ENCODE assay signal across 26 mouse cellular contexts in the genomic region with DNA sequence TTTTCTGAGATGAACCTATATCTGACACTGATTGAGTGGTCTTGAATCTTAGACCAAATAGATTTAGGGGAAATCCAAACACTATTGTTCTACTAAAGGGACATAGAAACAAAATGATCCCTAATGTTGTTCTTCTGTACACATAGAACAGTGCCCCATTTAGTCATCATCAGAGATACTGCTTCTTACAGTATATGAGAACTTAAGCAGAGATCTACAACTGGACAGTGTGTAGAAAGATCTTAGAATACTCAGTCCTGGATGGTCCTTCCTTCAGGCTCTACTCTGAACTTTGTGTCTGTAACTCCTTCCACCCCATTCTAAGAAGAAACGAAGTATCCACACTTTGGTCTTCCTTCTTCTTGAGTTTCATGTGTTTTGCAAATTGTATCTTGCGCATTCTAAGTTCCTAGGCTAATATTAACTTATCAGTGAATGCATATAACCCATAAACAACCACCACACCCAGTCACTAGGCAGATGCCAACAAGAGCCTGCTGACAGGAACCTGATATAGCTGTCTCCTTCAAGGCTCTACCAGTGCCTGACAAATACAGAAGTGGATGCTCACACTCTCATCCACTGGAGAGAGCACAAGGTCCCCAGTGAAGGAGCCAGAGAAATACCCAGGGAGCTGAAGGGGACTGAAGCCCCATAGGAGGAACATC. TPM values are rescaled to one million over a fixed set of nuclear protein-coding genes. Genes with fewer than 3 reads are reported as not detected.
"Had no signal": no experiment of that assay in that cellular context is flagged by ENCODE, and none has a peak within 500 bp of the region (broad histone marks: within the 10 kb centered on the region; RNA-seq: fewer than 3 reads in every experiment).

No protein-coding gene starts in this region.

- DNase-seq: kidney, adult 2 months; kidney, postnatal 10 days; kidney, postnatal 36 days; layer of hippocampus, postnatal 36 days; lung, embryonic 14.5 days; right cerebral cortex, adult 18-20 months; right cerebral cortex, postnatal 25 days; thymus, postnatal 25 days had no signal

- H3K9ac ChIP-seq: kidney, embryonic 15.5 days; limb, embryonic 13.5 days; lung, embryonic 14.5 days; midbrain, embryonic 12.5 days; midbrain, embryonic 15.5 days; neural tube, embryonic 12.5 days; neural tube, embryonic 15.5 days; stomach, embryonic 15.5 days had no signal

- ATAC-seq: hindbrain, postnatal 0 days; inflammation-experienced regulatory T-cells, adult 6 months; intestine, postnatal 0 days; lung, postnatal 0 days; midbrain, embryonic 15.5 days had no signal

- H3K36me3 ChIP-seq: kidney, embryonic 15.5 days; limb, embryonic 10.5 days; limb, embryonic 13.5 days; midbrain, embryonic 12.5 days; midbrain, embryonic 15.5 days; neural tube, embryonic 12.5 days; neural tube, embryonic 15.5 days; stomach, embryonic 15.5 days had no signal

- H3K4me1 ChIP-seq: kidney, embryonic 15.5 days; limb, embryonic 10.5 days; limb, embryonic 13.5 days; midbrain, embryonic 12.5 days; midbrain, embryonic 15.5 days; neural tube, embryonic 12.5 days; neural tube, embryonic 15.5 days; stomach, embryonic 15.5 days had no signal

- H3K4me2 ChIP-seq: kidney, embryonic 15.5 days; limb, embryonic 13.5 days; lung, embryonic 14.5 days; midbrain, embryonic 12.5 days; midbrain, embryonic 15.5 days; neural tube, embryonic 12.5 days; neural tube, embryonic 15.5 days; stomach, embryonic 15.5 days had no signal

- H3K4me3 ChIP-seq: kidney, embryonic 15.5 days; limb, embryonic 10.5 days; limb, embryonic 13.5 days; midbrain, embryonic 12.5 days; midbrain, embryonic 15.5 days; neural tube, embryonic 12.5 days; neural tube, embryonic 15.5 days; stomach, embryonic 15.5 days had no signal

- H3K27ac ChIP-seq: hindbrain, postnatal 0 days; kidney, embryonic 15.5 days; limb, embryonic 10.5 days; limb, embryonic 13.5 days; midbrain, embryonic 12.5 days; midbrain, embryonic 15.5 days; neural tube, embryonic 12.5 days; neural tube, embryonic 15.5 days; stomach, embryonic 15.5 days had no signal

- H3K9me3 ChIP-seq: kidney, embryonic 15.5 days; limb, embryonic 10.5 days; limb, embryonic 13.5 days; midbrain, embryonic 12.5 days; midbrain, embryonic 15.5 days; neural tube, embryonic 12.5 days; neural tube, embryonic 15.5 days; stomach, embryonic 15.5 days had no signal

- H3K27me3 ChIP-seq: kidney, embryonic 15.5 days; limb, embryonic 13.5 days; midbrain, embryonic 12.5 days; midbrain, embryonic 15.5 days; neural tube, embryonic 12.5 days; neural tube, embryonic 15.5 days; stomach, embryonic 15.5 days had no signal

RNA-seq across cellular contexts. Expression of a gene that starts 6.7 kb away (rescaled TPM):
- total RNA-seq: hindbrain, postnatal 0 days; layer of hippocampus, adult 8-10 months; layer of hippocampus, postnatal 10 days; layer of hippocampus, postnatal 36 days; left cerebral cortex, postnatal 25 days had no signal
- polyA plus RNA-seq: hindbrain, postnatal 0 days; limb, embryonic 10.5 days; lung, embryonic 14.5 days; midbrain, embryonic 15.5 days; neural tube, embryonic 12.5 days; neural tube, embryonic 15.5 days had no signal

RNA-seq across cellular contexts. Expression of a gene that starts 36.9 kb away (rescaled TPM):
- total RNA-seq: hindbrain, postnatal 0 days; layer of hippocampus, adult 8-10 months; layer of hippocampus, postnatal 10 days; layer of hippocampus, postnatal 36 days; left cerebral cortex, postnatal 25 days; liver, adult 2 months had no signal
- polyA plus RNA-seq: hindbrain, postnatal 0 days; inflammation-experienced regulatory T-cells, adult 6 months; intestine, postnatal 0 days; kidney, embryonic 15.5 days; limb, embryonic 10.5 days; limb, embryonic 13.5 days; lung, embryonic 14.5 days; lung, postnatal 0 days; midbrain, embryonic 12.5 days; midbrain, embryonic 15.5 days; neural tube, embryonic 12.5 days; neural tube, embryonic 15.5 days; small intestine, adult 2 months; stomach, embryonic 15.5 days; thymus, postnatal 0 days had no signal
